Mouse (Mus musculus) stomach, embryonic 14.5 days (tissue): ENCODE measurements around the gene Slc25a36. TPM values are rescaled to one million over a fixed set of nuclear protein-coding genes. Genes with fewer than 3 reads are reported as not detected.

ENCODE experiments used
- ATAC-seq: fragments of 200-750 bp; cut with Nextera tagmentation; 2 replicates; pipeline ENCODE4 v1.8.0; 2017; ENCODE audit warnings: low read depth, moderate TSS enrichment; ENCODE audit not compliant: insufficient number of reproducible peaks, insufficient read depth, low FRiP score
- H3K27ac ChIP-seq: fragments of 300-500 bp; sonication (generic); 2 replicates; pipeline ENCODE4 v1.5.1; 2014; ENCODE audit warnings: mild to moderate bottlenecking, low read length, moderate library complexity, mixed read lengths
- H3K27me3 ChIP-seq: fragments of 300-500 bp; sonication (generic); 2 replicates; pipeline ENCODE4 v1.6.1; 2014; ENCODE audit warnings: low read length, control low read depth, mixed read lengths; ENCODE audit not compliant: control insufficient read depth, insufficient read depth
- H3K36me3 ChIP-seq: fragments of 300-500 bp; sonication (generic); 2 replicates; pipeline ENCODE4 v1.6.1; 2014; ENCODE audit warnings: mild to moderate bottlenecking, control low read depth, low read length, moderate library complexity, mixed read lengths; ENCODE audit not compliant: control insufficient read depth, insufficient read depth
- H3K4me1 ChIP-seq: fragments of 300-500 bp; sonication (generic); 2 replicates; pipeline ENCODE4 v1.6.1; 2014; ENCODE audit warnings: low read length, control low read depth, mixed read lengths; ENCODE audit not compliant: control insufficient read depth, insufficient read depth
- H3K4me2 ChIP-seq: fragments of 300-500 bp; sonication (generic); replicated peaks from 2 replicates; pipeline ENCODE4 v1.6.1; 2014; ENCODE audit warnings: low read depth, low read length, control low read depth
- H3K4me3 ChIP-seq: fragments of 300-500 bp; sonication (generic); 2 replicates; pipeline ENCODE4 v1.5.1; 2014; ENCODE audit warnings: low read depth, low read length, control low read depth
- H3K9ac ChIP-seq: fragments of 300-500 bp; sonication (generic); replicated peaks from 2 replicates; pipeline ENCODE4 v1.6.1; 2014; ENCODE audit warnings: low read depth, mild to moderate bottlenecking, control low read depth, low read length, moderate library complexity, mixed read lengths
- H3K9me3 ChIP-seq: fragments of 300-500 bp; sonication (generic); 2 replicates; pipeline ENCODE4 v1.6.1; 2016; ENCODE audit warnings: low read depth, low read length, control low read depth; ENCODE audit not compliant: control insufficient read depth
- WGBS: fragments of 180-500 bp; shearing (Covaris S2); extraction: QIAGEN DNeasy Blood & Tissue Kit; methylation state at CpG from one replicate; pipeline ENCODE4 v1.1.7; 2014; 5-methylcytosine and 5-hydroxymethylcytosine counted together
- polyA plus RNA-seq: library from polyadenylated mRNA; unstranded; fragments of >200 nt; fragmentation: Nextera tagmentation; extraction: Ambion mirVana; gene quantifications from 2 replicates; pipeline ENCODE4 v1.2.1, GENCODE M21; 2014

Gene Slc25a36
- polyA plus RNA-seq, 1 experiment from 2014 or later = 143 TPM

- Histone ChIP-seq H3K36me3 (no peaks in the 10 kb centered on the region), H3K9me3 (no peaks in the 10 kb centered on the region), H3K4me1 (peaks cover 11% of the 10 kb centered on the region; the same call in 1 of the 2 replicates), H3K4me2 (peak overlapping the region; percentile 40; the same call in 1 of the 2 replicates), H3K4me3 (no peak overlapping the region), H3K9ac (no peak overlapping the region), H3K27me3 (no peaks in the 10 kb centered on the region), H3K27ac (no peak overlapping the region)
- WGBS = 48% methylated on average over 14 of the region's 14 CpGs
- ATAC-seq = 0 out of 2 replicates have a peak, but pooled peaks have one; percentile 37
Measured at GRCm38 (mm10) chr9:97055906-97056305, 55.1 kb downstream of the Slc25a36 start.

GRCm38 (mm10) chr9:97051176-97051575 lies 59.8 kb downstream of the Slc25a36 start:
- ATAC-seq = no peak
- Histone ChIP-seq H3K27me3 (no peaks in the 10 kb centered on the region), H3K4me1 (0 out of 2 replicates have a peak, but pooled peaks cover 3% of the 10 kb centered on the region), H3K4me2 (no peak overlapping the region), H3K4me3 (no peak overlapping the region), H3K36me3 (no peaks in the 10 kb centered on the region), H3K9me3 (no peaks in the 10 kb centered on the region), H3K9ac (no peak overlapping the region), H3K27ac (no peak overlapping the region)
- WGBS = 60% methylated on average over 8 of the region's 8 CpGs

- Histone ChIP-seq H3K4me2 (no peak overlapping the region), H3K9ac (no peak overlapping the region), H3K27me3 (no peaks in the 10 kb centered on the region), H3K27ac (no peak overlapping the region), H3K9me3 (no peaks in the 10 kb centered on the region), H3K36me3 (no peaks in the 10 kb centered on the region), H3K4me3 (no peak overlapping the region), H3K4me1 (no peaks in the 10 kb centered on the region)
- no peak for ATAC-seq
- 88% methylated on average over 4 of the region's 4 CpGs for WGBS
Measured at GRCm38 (mm10) chr9:97046240-97046639, 64.7 kb downstream of the Slc25a36 start.

- Histone ChIP-seq H3K9ac (no peak overlapping the region), H3K4me3 (no peak overlapping the region), H3K9me3 (no peaks in the 10 kb centered on the region), H3K4me2 (no peak overlapping the region), H3K27me3 (no peaks in the 10 kb centered on the region), H3K27ac (no peak overlapping the region), H3K36me3 (no peaks in the 10 kb centered on the region), H3K4me1 (no peaks in the 10 kb centered on the region)
- 80% methylated on average over 8 of the region's 8 CpGs for WGBS
- ATAC-seq = no peak
Measured at GRCm38 (mm10) chr9:97041633-97042032, 69.3 kb downstream of the Slc25a36 start.

GRCm38 (mm10) chr9:97038010-97038409 lies 72.9 kb downstream of the Slc25a36 start:
- WGBS = 83% methylated on average over 3 of the region's 3 CpGs

GRCm38 (mm10) chr9:97036656-97037055 lies 74.3 kb downstream of the Slc25a36 start:
- H3K27ac ChIP-seq = no peak overlapping the region
- H3K9ac ChIP-seq = no peak overlapping the region
- ATAC-seq = no peak
- no peak overlapping the region for H3K4me2 ChIP-seq
- WGBS = 89% methylated on average over 7 of the region's 7 CpGs
- no peaks in the 10 kb centered on the region for H3K9me3 ChIP-seq
- H3K4me3 ChIP-seq = no peak overlapping the region
- no peaks in the 10 kb centered on the region for H3K36me3 ChIP-seq
- no peaks in the 10 kb centered on the region for H3K27me3 ChIP-seq
- no peaks in the 10 kb centered on the region for H3K4me1 ChIP-seq

More at GRCm38 (mm10) chr9:97038010-97038409, 72.9 kb downstream of the Slc25a36 start:
- H3K4me1 ChIP-seq = no peaks in the 10 kb centered on the region
- H3K9ac ChIP-seq = no peak overlapping the region
- H3K36me3 ChIP-seq = no peaks in the 10 kb centered on the region
- H3K4me3 ChIP-seq = no peak overlapping the region
- no peak overlapping the region for H3K4me2 ChIP-seq
- no peaks in the 10 kb centered on the region for H3K27me3 ChIP-seq
- H3K27ac ChIP-seq = no peak overlapping the region
- no peaks in the 10 kb centered on the region for H3K9me3 ChIP-seq
- no peak for ATAC-seq

- Histone ChIP-seq H3K27ac (no peak overlapping the region), H3K27me3 (no peaks in the 10 kb centered on the region), H3K9me3 (no peaks in the 10 kb centered on the region), H3K36me3 (no peaks in the 10 kb centered on the region), H3K9ac (no peak overlapping the region), H3K4me1 (no peaks in the 10 kb centered on the region), H3K4me2 (no peak overlapping the region), H3K4me3 (no peak overlapping the region)
- no peak for ATAC-seq
- 76% methylated on average over 12 of the region's 12 CpGs for WGBS
Measured at GRCm38 (mm10) chr9:97027361-97027760, 83.6 kb downstream of the Slc25a36 start.

GRCm38 (mm10) chr9:97026006-97026405 lies 85.0 kb downstream of the Slc25a36 start:
- Histone ChIP-seq H3K9ac (no peak overlapping the region), H3K4me2 (no peak overlapping the region), H3K27ac (no peak overlapping the region), H3K4me1 (no peaks in the 10 kb centered on the region), H3K27me3 (no peaks in the 10 kb centered on the region), H3K4me3 (no peak overlapping the region), H3K9me3 (no peaks in the 10 kb centered on the region), H3K36me3 (no peaks in the 10 kb centered on the region)
- 79% methylated on average over 4 of the region's 4 CpGs for WGBS
- no peak for ATAC-seq
